Mouse (Mus musculus) embryonic facial prominence, embryonic 15.5 days (tissue): ENCODE measurements at regions not wholly inside any gene's neighbourhood (a gene's known extent, or its start where the extent isn't known, plus 50 kb on each side); places are given as distances from the start of the nearest gene placed in this dataset.

Source experiments
- ATAC-seq: fragments of 200-750 bp; cut with Nextera tagmentation; 2 replicates; pipeline ENCODE4 v1.8.0; 2017; ENCODE audit warnings: low read depth, moderate TSS enrichment; ENCODE audit not compliant: insufficient number of reproducible peaks, low FRiP score, low TSS enrichment
- H3K27ac ChIP-seq: fragments of 300-500 bp; sonication (generic); replicated peaks from 2 replicates; pipeline ENCODE4 v1.5.1; 2015; ENCODE audit warnings: mild to moderate bottlenecking, inconsistent platforms
- H3K27me3 ChIP-seq: fragments of 300-500 bp; sonication (generic); 2 replicates; pipeline ENCODE4 v1.6.1; 2015; ENCODE audit warnings: inconsistent platforms
- H3K36me3 ChIP-seq: fragments of 300-500 bp; sonication (generic); 2 replicates; pipeline ENCODE4 v1.6.1; 2015; ENCODE audit warnings: mild to moderate bottlenecking, inconsistent platforms
- H3K4me1 ChIP-seq: fragments of 300-500 bp; sonication (generic); 2 replicates; pipeline ENCODE4 v1.6.1; 2015; ENCODE audit warnings: inconsistent platforms
- H3K4me2 ChIP-seq: fragments of 300-500 bp; sonication (generic); replicated peaks from 2 replicates; pipeline ENCODE4 v1.6.1; 2015; ENCODE audit warnings: mild to moderate bottlenecking, inconsistent platforms
- H3K4me3 ChIP-seq: fragments of 300-500 bp; sonication (generic); replicated peaks from 2 replicates; pipeline ENCODE4 v1.5.1; 2015; ENCODE audit warnings: mild to moderate bottlenecking, inconsistent platforms
- H3K9ac ChIP-seq: fragments of 300-500 bp; sonication (generic); 2 replicates; pipeline ENCODE4 v1.6.1; 2015; ENCODE audit warnings: inconsistent platforms
- H3K9me3 ChIP-seq: fragments of 300-500 bp; sonication (generic); replicated peaks from 2 replicates; pipeline ENCODE4 v1.6.1; 2016; ENCODE audit warnings: inconsistent platforms
- WGBS: fragments of 180-500 bp; shearing (Covaris S2); methylation state at CpG from one replicate; pipeline ENCODE4 v1.1.7; 2015; 5-methylcytosine and 5-hydroxymethylcytosine counted together

- H3K4me3 ChIP-seq: no peak overlapping the region
- WGBS: 78% methylated on average over 3 of the region's 3 CpGs
- no peak overlapping the region for H3K9ac ChIP-seq
- no peaks in the 10 kb centered on the region for H3K27me3 ChIP-seq
- H3K4me1 ChIP-seq: no peaks in the 10 kb centered on the region
- no peak overlapping the region for H3K27ac ChIP-seq
- H3K4me2 ChIP-seq: no peak overlapping the region
- no peak for ATAC-seq
- H3K36me3 ChIP-seq: no peaks in the 10 kb centered on the region
- no peaks in the 10 kb centered on the region for H3K9me3 ChIP-seq
Observed at GRCm38 (mm10) chr17:51926392-51926791, 93.3 kb upstream of the Satb1 start.

GRCm38 (mm10) chr17:51907031-51907430, 73.9 kb upstream of the Satb1 start:
- Histone ChIP-seq H3K27me3 (no peaks in the 10 kb centered on the region), H3K4me3 (no peak overlapping the region), H3K9ac (no peak overlapping the region), H3K9me3 (no peaks in the 10 kb centered on the region), H3K4me1 (no peaks in the 10 kb centered on the region), H3K27ac (no peak overlapping the region), H3K4me2 (no peak overlapping the region), H3K36me3 (no peaks in the 10 kb centered on the region)
- no peak for ATAC-seq
- WGBS: 75% methylated on average over 4 of the region's 4 CpGs

GRCm38 (mm10) chr17:51906418-51906817, 73.3 kb upstream of the Satb1 start:
- Histone ChIP-seq H3K27ac (no peak overlapping the region), H3K4me3 (no peak overlapping the region), H3K9ac (no peak overlapping the region), H3K4me1 (no peaks in the 10 kb centered on the region), H3K4me2 (no peak overlapping the region), H3K36me3 (no peaks in the 10 kb centered on the region), H3K27me3 (no peaks in the 10 kb centered on the region), H3K9me3 (no peaks in the 10 kb centered on the region)
- ATAC-seq: no peak
- 75% methylated on average over 4 of the region's 4 CpGs for WGBS

- Histone ChIP-seq H3K4me3 (no peak overlapping the region), H3K27ac (no peak overlapping the region), H3K4me2 (no peak overlapping the region), H3K9ac (no peak overlapping the region), H3K9me3 (no peaks in the 10 kb centered on the region), H3K4me1 (no peaks in the 10 kb centered on the region), H3K36me3 (no peaks in the 10 kb centered on the region), H3K27me3 (no peaks in the 10 kb centered on the region)
- ATAC-seq: no peak
- WGBS: 59% methylated on average over 3 of the region's 3 CpGs
Observed at GRCm38 (mm10) chr17:51903885-51904284, 70.8 kb upstream of the Satb1 start.

- Histone ChIP-seq H3K27me3 (no peaks in the 10 kb centered on the region), H3K9ac (no peak overlapping the region), H3K4me3 (no peak overlapping the region), H3K27ac (no peak overlapping the region), H3K9me3 (no peaks in the 10 kb centered on the region), H3K4me1 (no peaks in the 10 kb centered on the region), H3K4me2 (no peak overlapping the region), H3K36me3 (no peaks in the 10 kb centered on the region)
- no peak for ATAC-seq
- 63% methylated on average over 2 of the region's 2 CpGs for WGBS
Observed at GRCm38 (mm10) chr17:51899376-51899775, 66.3 kb upstream of the Satb1 start.

- H3K4me2 ChIP-seq: no peak overlapping the region
- H3K9me3 ChIP-seq: no peaks in the 10 kb centered on the region
- no peak for ATAC-seq
- no peak overlapping the region for H3K27ac ChIP-seq
- H3K36me3 ChIP-seq: no peaks in the 10 kb centered on the region
- 89% methylated on average over 3 of the region's 3 CpGs for WGBS
- H3K4me1 ChIP-seq: no peaks in the 10 kb centered on the region
- no peak overlapping the region for H3K4me3 ChIP-seq
- H3K9ac ChIP-seq: no peak overlapping the region
- no peaks in the 10 kb centered on the region for H3K27me3 ChIP-seq
Observed at GRCm38 (mm10) chr17:51896160-51896559, 63.1 kb upstream of the Satb1 start.

GRCm38 (mm10) chr17:51894278-51894677, 61.2 kb upstream of the Satb1 start:
- H3K4me3 ChIP-seq: no peak overlapping the region
- H3K9ac ChIP-seq: no peak overlapping the region
- no peak for ATAC-seq
- no peak overlapping the region for H3K27ac ChIP-seq
- H3K9me3 ChIP-seq: no peaks in the 10 kb centered on the region
- H3K27me3 ChIP-seq: no peaks in the 10 kb centered on the region
- no peaks in the 10 kb centered on the region for H3K36me3 ChIP-seq
- H3K4me2 ChIP-seq: no peak overlapping the region
- 85% methylated on average over 8 of the region's 8 CpGs for WGBS
- no peaks in the 10 kb centered on the region for H3K4me1 ChIP-seq

GRCm38 (mm10) chr17:51892856-51893255, 59.8 kb upstream of the Satb1 start:
- no peaks in the 10 kb centered on the region for H3K36me3 ChIP-seq
- no peak overlapping the region for H3K9ac ChIP-seq
- H3K4me2 ChIP-seq: no peak overlapping the region
- H3K4me3 ChIP-seq: no peak overlapping the region
- H3K27ac ChIP-seq: no peak overlapping the region
- 66% methylated on average over 3 of the region's 3 CpGs for WGBS
- H3K27me3 ChIP-seq: no peaks in the 10 kb centered on the region
- ATAC-seq: no peak
- no peaks in the 10 kb centered on the region for H3K4me1 ChIP-seq
- H3K9me3 ChIP-seq: no peaks in the 10 kb centered on the region

GRCm38 (mm10) chr17:51892159-51892558, 59.1 kb upstream of the Satb1 start:
- H3K27ac ChIP-seq: no peak overlapping the region
- no peak overlapping the region for H3K9ac ChIP-seq
- H3K27me3 ChIP-seq: no peaks in the 10 kb centered on the region
- no peaks in the 10 kb centered on the region for H3K36me3 ChIP-seq
- no peaks in the 10 kb centered on the region for H3K4me1 ChIP-seq
- no peak overlapping the region for H3K4me3 ChIP-seq
- WGBS: 73% methylated on average over 4 of the region's 4 CpGs
- H3K4me2 ChIP-seq: no peak overlapping the region
- H3K9me3 ChIP-seq: no peaks in the 10 kb centered on the region
- no peak for ATAC-seq
